Mouse (Mus musculus): Measurements from ENCODE around the gene 1700029I15Rik.

DNA sequence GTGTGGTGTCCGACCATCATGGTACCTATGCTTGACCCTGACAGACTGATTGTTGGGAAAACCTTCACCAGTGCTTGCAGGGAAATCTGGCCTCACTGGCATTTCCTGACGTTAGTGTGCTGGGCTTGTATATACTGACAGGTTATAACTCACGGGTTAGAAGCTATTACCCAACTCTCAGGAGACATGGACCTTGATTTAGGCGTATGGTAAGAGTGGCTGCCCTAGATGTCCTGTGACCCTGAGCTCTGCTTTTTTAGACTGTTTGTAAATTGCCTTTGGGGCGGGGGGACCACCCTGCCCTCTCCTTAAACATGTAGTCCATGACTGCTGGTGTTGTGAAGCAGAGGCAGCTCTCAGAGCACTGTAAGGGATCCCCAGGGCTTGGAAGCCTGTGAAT is 31.7 kb upstream of the 1700029I15Rik start:
- TF ChIP-seq GATA1 (IDR thresholded peaks at IDR 0.05; ENCODE audit: low read length) = no peak
- TF ChIP-seq TAL1 (IDR thresholded peaks at IDR 0.05; ENCODE audit: low read length) = no peak

Data from erythroblast, embryonic 14.5 days (primary cell).